Mouse (Mus musculus) CH12.LX (cell line): ENCODE measurements at regions not wholly inside any gene's neighbourhood (a gene's known extent, or its start where the extent isn't known, plus 50 kb on each side); places are given as distances from the start of the nearest gene placed in this dataset.

Source experiments
- DNase-seq: peaks from one replicate; pipeline ENCODE4 v3.0.0-alpha.2; 2013; ENCODE audit errors: extremely low read depth
- H3K27ac ChIP-seq: 2 replicates; pipeline ENCODE4 v1.5.1; 2012; ENCODE audit warnings: low read depth, mild to moderate bottlenecking, control low read depth, moderate library complexity; ENCODE audit not compliant: insufficient read depth
- H3K27me3 ChIP-seq: replicated peaks from 2 replicates; pipeline ENCODE3; 2012; ENCODE audit warnings: inconsistent platforms
- H3K36me3 ChIP-seq, 2 experiments: replicated peaks in 1 of 2; 2 replicates each; pipeline versions ENCODE3 to v1.6.1; 2012; ENCODE audit warnings: inconsistent platforms in 1 of 2, low read length in 1 of 2, mild to moderate bottlenecking in 1 of 2, mixed read lengths in 1 of 2, moderate library complexity in 1 of 2; ENCODE audit not compliant: control insufficient read depth in 1 of 2, insufficient read depth in 1 of 2
- H3K4me1 ChIP-seq, 2 experiments: 2 replicates each; pipeline ENCODE4 v1.6.1; 2012; ENCODE audit warnings: inconsistent platforms in 1 of 2, moderate library complexity in 1 of 2; ENCODE audit not compliant: insufficient read depth in 2 of 2, control insufficient read depth in 1 of 2
- H3K4me2 ChIP-seq: 2 replicates; pipeline ENCODE4 v1.6.1; 2012; ENCODE audit warnings: low read depth, mild to moderate bottlenecking, control low read depth; ENCODE audit not compliant: poor library complexity, insufficient read depth, severe bottlenecking
- H3K4me3 ChIP-seq, 3 experiments: fragments of 150-350 bp in 1 of 3; sonication (generic) in 1 of 3; replicated peaks in 1 of 3; 2 replicates each; pipeline versions ENCODE3 to v1.5.1; 2011 to 2012; ENCODE audit warnings: low read depth in 2 of 3, low read length in 2 of 3, mild to moderate bottlenecking in 2 of 3, moderate library complexity in 2 of 3, control low read depth in 1 of 3, improper control_type of control experiment in 1 of 3, inconsistent platforms in 1 of 3, mixed read lengths in 1 of 3; ENCODE audit not compliant: poor library complexity in 1 of 3
- H3K79me2 ChIP-seq: replicated peaks from 2 replicates; pipeline ENCODE4 v1.6.1; 2012; ENCODE audit warnings: mild to moderate bottlenecking, moderate library complexity; ENCODE audit not compliant: control insufficient read depth, poor library complexity, insufficient read depth, severe bottlenecking; ENCODE audit errors: extremely low read depth
- H3K9ac ChIP-seq: 2 replicates; pipeline ENCODE4 v1.6.1; 2012; ENCODE audit warnings: low read depth, mild to moderate bottlenecking, control low read depth, moderate library complexity; ENCODE audit not compliant: insufficient read depth
- H3K9me3 ChIP-seq: replicated peaks from 2 replicates; pipeline ENCODE3; 2012; ENCODE audit warnings: low read length, inconsistent platforms, mixed read lengths
- BHLHE40 ChIP-seq: IDR thresholded peaks from 2 replicates; pipeline ENCODE4 v1.6.1; 2011; ENCODE audit warnings: mild to moderate bottlenecking, low read depth, low read length, improper control_type of control experiment
- CHD1 ChIP-seq: IDR thresholded peaks from 2 replicates; pipeline ENCODE4 v1.6.1; 2012; ENCODE audit warnings: low read depth, low read length, improper control_type of control experiment, inconsistent platforms
- CHD2 ChIP-seq: IDR thresholded peaks from 2 replicates; pipeline ENCODE4 v1.6.1; 2011; ENCODE audit warnings: low read length, improper control_type of control experiment
- CTCF ChIP-seq, 2 experiments: IDR thresholded peaks in 1 of 2; conservative IDR thresholded peaks in 1 of 2; 2 replicates each; pipeline ENCODE4 v1.5.1; 2011 to 2012; ENCODE audit warnings: low read depth in 2 of 2, low read length in 2 of 2, improper control_type of control experiment in 1 of 2, inconsistent platforms in 1 of 2, mild to moderate bottlenecking in 1 of 2, moderate library complexity in 1 of 2
- E2F4 ChIP-seq: IDR thresholded peaks from 2 replicates; pipeline ENCODE4 v1.6.1; 2011; ENCODE audit warnings: low read depth, low read length, improper control_type of control experiment; ENCODE audit not compliant: insufficient replicate concordance
- EP300 ChIP-seq: IDR thresholded peaks from 2 replicates; pipeline ENCODE4 v1.6.1; 2011; ENCODE audit warnings: low read length, improper control_type of control experiment
- ETS1 ChIP-seq: conservative IDR thresholded peaks from 2 replicates; pipeline ENCODE4 v1.6.1; 2012; ENCODE audit warnings: low read depth, mild to moderate bottlenecking, inconsistent platforms, low read length, improper control_type of control experiment, moderate library complexity
- HCFC1 ChIP-seq: IDR thresholded peaks from 2 replicates; pipeline ENCODE4 v1.6.1; 2012; ENCODE audit warnings: low read depth, mild to moderate bottlenecking, inconsistent platforms, low read length, improper control_type of control experiment
- IRF4 ChIP-seq: IDR thresholded peaks from 2 replicates; pipeline ENCODE4 v1.6.1; 2014; ENCODE audit warnings: low read depth, mild to moderate bottlenecking, inconsistent platforms, low read length, improper control_type of control experiment
- JUN ChIP-seq: IDR thresholded peaks from 2 replicates; pipeline ENCODE4 v1.6.1; 2011; ENCODE audit warnings: low read depth, mild to moderate bottlenecking, low read length, improper control_type of control experiment, moderate library complexity; ENCODE audit not compliant: insufficient read depth
- JUND ChIP-seq: conservative IDR thresholded peaks from 2 replicates; pipeline ENCODE4 v1.6.1; 2011; ENCODE audit warnings: low read depth, low read length, improper control_type of control experiment
- KAT2A ChIP-seq: IDR thresholded peaks from 2 replicates; pipeline ENCODE4 v1.6.1; 2012; ENCODE audit warnings: low read length, improper control_type of control experiment, inconsistent platforms; ENCODE audit not compliant: insufficient replicate concordance
- MAFK ChIP-seq: IDR thresholded peaks from 2 replicates; pipeline ENCODE4 v1.6.1; 2011; ENCODE audit warnings: low read length, improper control_type of control experiment; ENCODE audit not compliant: insufficient replicate concordance
- MAX ChIP-seq: IDR thresholded peaks from 2 replicates; pipeline ENCODE4 v1.6.1; 2011; ENCODE audit warnings: low read length, improper control_type of control experiment
- MEF2A ChIP-seq: IDR thresholded peaks from 2 replicates; pipeline ENCODE4 v1.6.1; 2014; ENCODE audit warnings: low read depth, mild to moderate bottlenecking, inconsistent platforms, low read length, improper control_type of control experiment, borderline replicate concordance
- MXI1 ChIP-seq: IDR thresholded peaks from 2 replicates; pipeline ENCODE4 v1.6.1; 2011; ENCODE audit warnings: mild to moderate bottlenecking, low read depth, low read length, improper control_type of control experiment
- NELFE ChIP-seq: IDR thresholded peaks from 2 replicates; pipeline ENCODE4 v1.6.1; 2011; ENCODE audit warnings: low read depth, low read length, improper control_type of control experiment
- NRF1 ChIP-seq: IDR thresholded peaks from 2 replicates; pipeline ENCODE4 v1.6.1; 2014; ENCODE audit warnings: low read depth, mild to moderate bottlenecking, inconsistent platforms, low read length, improper control_type of control experiment, moderate library complexity
- PAX5 ChIP-seq: IDR thresholded peaks from 2 replicates; pipeline ENCODE4 v1.6.1; 2012; ENCODE audit warnings: low read length, inconsistent platforms, mixed read lengths
- POLR2A ChIP-seq: IDR thresholded peaks from 2 replicates; pipeline ENCODE4 v1.6.1; 2011; ENCODE audit warnings: low read depth, mild to moderate bottlenecking, improper control_type of control experiment, low read length
- POLR2AphosphoS2 ChIP-seq: IDR thresholded peaks from 2 replicates; pipeline ENCODE4 v1.6.1; 2011; ENCODE audit warnings: low read depth, low read length, improper control_type of control experiment
- SIN3A ChIP-seq: IDR thresholded peaks from 2 replicates; pipeline ENCODE4 v1.6.1; 2012; ENCODE audit warnings: low read length, improper control_type of control experiment, inconsistent platforms
- SMC3 ChIP-seq: IDR thresholded peaks from 2 replicates; pipeline ENCODE4 v1.6.1; 2011; ENCODE audit warnings: low read depth, low read length, improper control_type of control experiment
- TBP ChIP-seq: conservative IDR thresholded peaks from 2 replicates; pipeline ENCODE4 v1.6.1; 2011; ENCODE audit warnings: low read depth, low read length, improper control_type of control experiment
- TCF12 ChIP-seq: IDR thresholded peaks from 2 replicates; pipeline ENCODE4 v1.6.1; 2014; ENCODE audit warnings: low read depth, mild to moderate bottlenecking, inconsistent platforms, low read length, improper control_type of control experiment
- UBTF ChIP-seq: IDR thresholded peaks from 2 replicates; pipeline ENCODE4 v1.6.1; 2012; ENCODE audit warnings: low read depth, mild to moderate bottlenecking, inconsistent platforms, low read length, improper control_type of control experiment, moderate library complexity
- USF1 ChIP-seq: IDR thresholded peaks from 2 replicates; pipeline ENCODE4 v1.6.1; 2014; ENCODE audit warnings: low read depth, mild to moderate bottlenecking, inconsistent platforms, low read length, improper control_type of control experiment
- USF2 ChIP-seq: conservative IDR thresholded peaks from 2 replicates; pipeline ENCODE4 v1.6.1; 2011; ENCODE audit warnings: low read depth, low read length, improper control_type of control experiment
- ZC3H11A ChIP-seq: IDR thresholded peaks from 2 replicates; pipeline ENCODE4 v1.6.1; 2012; ENCODE audit warnings: low read depth, mild to moderate bottlenecking, inconsistent platforms, low read length, improper control_type of control experiment
- ZKSCAN1 ChIP-seq: IDR thresholded peaks from 2 replicates; pipeline ENCODE4 v1.6.1; 2012; ENCODE audit warnings: low read depth, inconsistent platforms, low read length, improper control_type of control experiment, borderline replicate concordance
- ZMIZ1 ChIP-seq: IDR thresholded peaks from 2 replicates; pipeline ENCODE4 v1.6.1; 2012; ENCODE audit warnings: low read depth, mild to moderate bottlenecking, inconsistent platforms, low read length, improper control_type of control experiment
- ZNF384 ChIP-seq: IDR thresholded peaks from 2 replicates; pipeline ENCODE4 v1.6.1; 2012; ENCODE audit warnings: low read depth, low read length, improper control_type of control experiment, inconsistent platforms
- dilution Hi-C: fragments of 300-500 bp; cut with MboI; formaldehyde crosslinking; loops from 2 replicates; pipeline ENCODE4 v1.14.3; 2020; ENCODE audit warnings: low sequenced_read_pairs; ENCODE audit not compliant: extremely low pct_unique_long_range_greater_than_20kb, extremely low pct_ligation_motif_present
- in situ Hi-C: fragments of 300-500 bp; cut with MboI; formaldehyde crosslinking; loops from 3 replicates; pipeline ENCODE4 v1.14.3; 2019; ENCODE audit warnings: low sequenced_read_pairs, low pct_ligation_motif_present, low pct_unique_long_range_greater_than_20kb, mixed read lengths

GRCm38 (mm10) chr13:30085446-30085845 is 50.8 kb upstream of the Mboat1 start:
- no peaks in the 10 kb centered on the region for H3K27me3 ChIP-seq
- peak overlapping the region; percentile 68; the same call in 1 of the 2 replicates for H3K4me2 ChIP-seq
- peak overlapping the region in 1 of 3 experiments; percentile 19 for H3K4me3 ChIP-seq
- DNase-seq: no peak
- peaks cover 6% of the 10 kb centered on the region for H3K9me3 ChIP-seq
- TF ChIP-seq SIN3A (0 out of 2 replicates have a peak, but pooled peaks have one; percentile 7), HCFC1 (no peak)
- TF ChIP-seq, all 38 proteins: peak for 1
- dilution Hi-C loops: no loop called here
- H3K36me3 ChIP-seq: no peaks in the 10 kb centered on the region
- no peak overlapping the region for H3K27ac ChIP-seq
- in situ Hi-C loops: loop anchor here (5.0 kb wide), 1 partner anchor 213 kb away; no protein-coding TSS in a partner anchor
- H3K9ac ChIP-seq: no peak overlapping the region
- peaks cover 0 to 9% of the 10 kb centered on the region in 2 experiments; a peak in 1 of 4 replicates for H3K4me1 ChIP-seq
- H3K79me2 ChIP-seq: no peaks in the 10 kb centered on the region

GRCm38 (mm10) chr13:30085005-30085404 is 51.3 kb upstream of the Mboat1 start:
- H3K9ac ChIP-seq: no peak overlapping the region; the same call in 1 of the 2 replicates
- peak overlapping the region; percentile 68; the same call in 1 of the 2 replicates for H3K4me2 ChIP-seq
- TF ChIP-seq CHD1: no peak
- TF ChIP-seq USF2: no peak
- no peak for TF ChIP-seq ETS1
- TF ChIP-seq PAX5: no peak
- no peak for TF ChIP-seq ZMIZ1
- TF ChIP-seq JUN: no peak
- TF ChIP-seq ZC3H11A: peak; percentile 76
- peak; percentile 78 for TF ChIP-seq IRF4
- no peak for TF ChIP-seq KAT2A
- TF ChIP-seq POLR2AphosphoS2: no peak
- TF ChIP-seq EP300: no peak
- no peak for TF ChIP-seq ZNF384
- TF ChIP-seq NELFE: no peak
- 0 out of 2 replicates have a peak, but pooled peaks have one; percentile 69 for TF ChIP-seq E2F4
- peak; percentile 48 to 96 for TF ChIP-seq CTCF (conservative IDR thresholded peaks at IDR 0.05 in 1 of 2, IDR thresholded peaks at IDR 0.05 in 1 of 2; ENCODE audit: low read depth in 2 of 2, low read length in 2 of 2)
- peak; percentile 72; the same call in 1 of the 2 replicates for TF ChIP-seq MAX
- TF ChIP-seq ZKSCAN1: no peak
- TF ChIP-seq USF1: no peak
- no peak for TF ChIP-seq NRF1
- no peak for TF ChIP-seq TBP
- no peak for TF ChIP-seq CHD2
- peak; percentile 90 for TF ChIP-seq MEF2A
- TF ChIP-seq POLR2A: peak; percentile 33; the same call in 1 of the 2 replicates
- peak; percentile 35; the same call in 1 of the 2 replicates for TF ChIP-seq SIN3A
- peak; percentile 40; the same call in 1 of the 2 replicates for TF ChIP-seq MXI1
- 0 out of 2 replicates have a peak, but pooled peaks have one; percentile 25 for TF ChIP-seq BHLHE40
- TF ChIP-seq MAFK: no peak
- TF ChIP-seq HCFC1: 0 out of 2 replicates have a peak, but pooled peaks have one; percentile 49
- no peak for TF ChIP-seq TCF12
- TF ChIP-seq UBTF: no peak
- peak; percentile 39; the same call in 1 of the 2 replicates for TF ChIP-seq JUND
- peak; percentile 92 for TF ChIP-seq SMC3

More at GRCm38 (mm10) chr13:30085005-30085404, 51.3 kb upstream of the Mboat1 start:
- peak overlapping the region in 1 of 3 experiments; percentile 38 for H3K4me3 ChIP-seq
- DNase-seq: peak; percentile 94
- dilution Hi-C loops: no loop called here
- H3K9me3 ChIP-seq: peaks cover 6% of the 10 kb centered on the region
- H3K79me2 ChIP-seq: no peaks in the 10 kb centered on the region
- in situ Hi-C loops: loop anchor here (5.0 kb wide), 1 partner anchor 213 kb away; no protein-coding TSS in a partner anchor
- H3K27me3 ChIP-seq: no peaks in the 10 kb centered on the region
- H3K27ac ChIP-seq: no peak overlapping the region
- no peaks in the 10 kb centered on the region for H3K36me3 ChIP-seq
- peaks cover 0 to 9% of the 10 kb centered on the region in 2 experiments; a peak in 1 of 4 replicates for H3K4me1 ChIP-seq
